Mouse (Mus musculus): Measurements from ENCODE around the gene Tfeb. TPM values are rescaled to one million over a fixed set of nuclear protein-coding genes. Genes with fewer than 3 reads are reported as not detected.

Tfeb gene
- polyA plus RNA-seq, 1 experiment: 18.0 TPM

GRCm38 (mm10) chr17:47708972-47709371 lies 27.9 kb upstream of the Tfeb start:
- DNase-seq (ENCODE audit: low read depth, low spot score): no peak
- 45% methylated on average over 4 of the region's 4 CpGs for WGBS

GRCm38 (mm10) chr17:47710036-47710435 lies 26.8 kb upstream of the Tfeb start:
- WGBS: 57% methylated on average over 3 of the region's 3 CpGs
- no peak for DNase-seq (ENCODE audit: low read depth, low spot score)

GRCm38 (mm10) chr17:47711883-47712282 lies 24.9 kb upstream of the Tfeb start:
- DNase-seq (ENCODE audit: low read depth, low spot score): no peak
- 68% methylated on average over 6 of the region's 6 CpGs for WGBS

GRCm38 (mm10) chr17:47712889-47713571 lies 23.8 kb upstream of the Tfeb start:
- DNase-seq (ENCODE audit: low read depth, low spot score): no peak
- WGBS: 60% methylated on average over 21 of the region's 22 CpGs

- WGBS: 42% methylated on average over 3 of the region's 3 CpGs
- DNase-seq (ENCODE audit: low read depth, low spot score): no peak
These were observed 21.8 kb upstream of the Tfeb start for GRCm38 (mm10) chr17:47715037-47715436.

- 81% methylated on average over 4 of the region's 4 CpGs for WGBS
- no peak for DNase-seq (ENCODE audit: low read depth, low spot score)
These were observed 15.6 kb upstream of the Tfeb start for GRCm38 (mm10) chr17:47721183-47721582.

- WGBS: 55% methylated on average over 11 of the region's 11 CpGs
These were observed 10.3 kb upstream of the Tfeb start, which contains the start of gene Pgc for GRCm38 (mm10) chr17:47726566-47726965. Gene Pgc, plus strand, starts transcription at chr17:47726842.

GRCm38 (mm10) chr17:47730633-47731575 lies 5.9 kb upstream of the Tfeb start:
- DNase-seq (ENCODE audit: low read depth, low spot score): no peak
- 44% methylated on average over 24 of the region's 24 CpGs for WGBS

More at GRCm38 (mm10) chr17:47726566-47726965, 10.3 kb upstream of the Tfeb start, which contains the start of gene Pgc:
- DNase-seq (ENCODE audit: low read depth, low spot score): no peak

GRCm38 (mm10) chr17:47735553-47736100 lies 1.2 kb upstream of the Tfeb start:
- 80% methylated on average over 14 of the region's 14 CpGs for WGBS
- DNase-seq (ENCODE audit: low read depth, low spot score): no peak

GRCm38 (mm10) chr17:47737271-47738065 lies 638 bp downstream of the Tfeb start:
- 1% methylated on average over 57 of the region's 60 CpGs for WGBS

GRCm38 (mm10) chr17:47738066-47738878 lies 1.4 kb downstream of the Tfeb start:
- WGBS: 2% methylated on average over 60 of the region's 61 CpGs
- no peak for DNase-seq (ENCODE audit: low read depth, low spot score)

More at GRCm38 (mm10) chr17:47737271-47738065, 638 bp downstream of the Tfeb start:
- peak; percentile 53 for DNase-seq (ENCODE audit: low read depth, low spot score)

- peak; percentile 58 for DNase-seq (ENCODE audit: low read depth, low spot score)
- WGBS: 9% methylated on average over 20 of the region's 20 CpGs
These were observed 2.3 kb downstream of the Tfeb start for GRCm38 (mm10) chr17:47738879-47739798.

- WGBS: 67% methylated on average over 2 of the region's 2 CpGs
- no peak for DNase-seq (ENCODE audit: low read depth, low spot score)
These were observed 3.4 kb downstream of the Tfeb start for GRCm38 (mm10) chr17:47740186-47740585.

- no peak for DNase-seq (ENCODE audit: low read depth, low spot score)
These were observed 6.3 kb downstream of the Tfeb start for GRCm38 (mm10) chr17:47742991-47743734.

GRCm38 (mm10) chr17:47744086-47744485 lies 7.3 kb downstream of the Tfeb start:
- WGBS: 96% methylated on average over 14 of the region's 14 CpGs
- DNase-seq (ENCODE audit: low read depth, low spot score): no peak

More at GRCm38 (mm10) chr17:47742991-47743734, 6.3 kb downstream of the Tfeb start:
- 72% methylated on average over 16 of the region's 16 CpGs for WGBS

- 91% methylated on average over 10 of the region's 10 CpGs for WGBS
- no peak for DNase-seq (ENCODE audit: low read depth, low spot score)
These were observed 8.0 kb downstream of the Tfeb start for GRCm38 (mm10) chr17:47744746-47745368.

Measured in large intestine, adult 2 months (tissue).